Mouse (Mus musculus) left cerebral cortex, postnatal 36 days (tissue): ENCODE results near the gene Olfr1093. TPM values are rescaled to one million over a fixed set of nuclear protein-coding genes. Genes with fewer than 3 reads are reported as not detected.

Experiments
- DNase-seq, 2 experiments: peaks; one replicate each; pipeline ENCODE4 v3.0.0; 2021 to 2022; ENCODE audit warnings: low spot score in 2 of 2, mixed read lengths in 1 of 2
- intact Hi-C: fragments of 180-260 bp; cut with DNase I; formaldehyde crosslinking; loops from one replicate; pipeline ENCODE4 v1.15.1; 2025
- total RNA-seq, 2 experiments: library from RNA; stranded (reverse); gene quantifications; 2 replicates each; pipeline ENCODE4 v1.2.3; 2021

The Olfr1093 gene
- total RNA-seq = not detected

- intact Hi-C loops = no loop called here
- DNase-seq = no peak
Measured at GRCm38 (mm10) chr2:86782179-86782578, at the start of gene Olfr1093. Gene Olfr1093, plus strand, starts transcription at chr2:86782479.

- intact Hi-C loops = no loop called here
- DNase-seq = no peak
Measured at GRCm38 (mm10) chr2:86733601-86734000, 48.7 kb upstream of the Olfr1093 start, which contains the start of gene Olfr1089. Gene Olfr1089, minus strand, starts transcription at chr2:86733701.

- no peak for DNase-seq
- intact Hi-C loops = no loop called here
Measured at GRCm38 (mm10) chr2:86758893-86759292, 23.4 kb upstream of the Olfr1093 start, which contains the start of gene Olfr1090. Gene Olfr1090, minus strand, starts transcription at chr2:86758993.

GRCm38 (mm10) chr2:86761050-86761449 is 21.2 kb upstream of the Olfr1093 start:
- intact Hi-C loops = no loop called here

GRCm38 (mm10) chr2:86809918-86810317 is 27.6 kb downstream of the Olfr1093 start, which contains the start of gene Olfr141:
Gene Olfr141, minus strand, starts transcription at chr2:86810018.
- no peak for DNase-seq
- intact Hi-C loops = no loop called here

More at GRCm38 (mm10) chr2:86761050-86761449, 21.2 kb upstream of the Olfr1093 start:
- DNase-seq = peak; percentile 4 to 16

- intact Hi-C loops = no loop called here
Measured at GRCm38 (mm10) chr2:86824363-86824762, 42.1 kb downstream of the Olfr1093 start, which contains the start of gene Olfr1094. Gene Olfr1094, plus strand, starts transcription at chr2:86824663.

More at GRCm38 (mm10) chr2:86824363-86824762, 42.1 kb downstream of the Olfr1093 start, which contains the start of gene Olfr1094:
- DNase-seq = no peak

Other genes starting within 250 kb of the Olfr1093 start
- not detected for gene Olfr1079, start 240.0 kb upstream of the Olfr1093 start, total RNA-seq
- not detected for gene Olfr1080, start 224.2 kb upstream of the Olfr1093 start, total RNA-seq
- gene Olfr1082, start 183.5 kb upstream of the Olfr1093 start, total RNA-seq = not detected
- gene Olfr1084, start 142.8 kb upstream of the Olfr1093 start, total RNA-seq = not detected
- gene Olfr1085, start 120.5 kb upstream of the Olfr1093 start, total RNA-seq = not detected
- not detected for gene Olfr1086, start 102.4 kb upstream of the Olfr1093 start, total RNA-seq
- not detected for gene Olfr1087, start 84.1 kb upstream of the Olfr1093 start, total RNA-seq
- not detected for gene Olfr1089, start 48.8 kb upstream of the Olfr1093 start, total RNA-seq
- gene Olfr1090, start 23.5 kb upstream of the Olfr1093 start, total RNA-seq = not detected
- not detected for gene Olfr141, start 27.5 kb downstream of the Olfr1093 start, total RNA-seq
- gene Olfr1094, start 42.2 kb downstream of the Olfr1093 start, total RNA-seq = not detected
- not detected for gene Olfr1095, start 69.2 kb downstream of the Olfr1093 start, total RNA-seq
- gene Gm13723, start 92.3 kb downstream of the Olfr1093 start, total RNA-seq = not detected
- gene Olfr1097, start 109.7 kb downstream of the Olfr1093 start, total RNA-seq = not detected
- gene Olfr1098, start 142.1 kb downstream of the Olfr1093 start, total RNA-seq = not detected
- gene Olfr1099, start 178.2 kb downstream of the Olfr1093 start, total RNA-seq = not detected
- not detected for gene Olfr1100, start 197.5 kb downstream of the Olfr1093 start, total RNA-seq
- not detected for gene Olfr1101, start 208.7 kb downstream of the Olfr1093 start, total RNA-seq
- not detected for gene Olfr1102, start 215.9 kb downstream of the Olfr1093 start, total RNA-seq
- not detected for gene Olfr1104, start 244.6 kb downstream of the Olfr1093 start, total RNA-seq